Mouse (Mus musculus) spleen, postnatal 4 days (tissue): Measurements from ENCODE around the gene Fndc5.
A peak's percentile ranks its signal among the peaks of the same experiment; 100 is the strongest.

Experiments used
- DNase-seq, 2 experiments: peaks; one replicate each; pipeline ENCODE4 v3.0.0; 2022; ENCODE audit warnings: low spot score in 2 of 2

Gene Fndc5

GRCm38 (mm10) chr4:129136579-129137391 lies at the start of gene Fndc5:
TSS of gene Fndc5 (plus strand) at chr4:129136999.
- DNase-seq = peak in 1 of 2 experiments; percentile 67

- DNase-seq = no peak
Measured at GRCm38 (mm10) chr4:129087850-129088249, 48.9 kb upstream of the Fndc5 start.

- DNase-seq = peak in 1 of 2 experiments; percentile 56
Measured at GRCm38 (mm10) chr4:129095276-129095675, 41.5 kb upstream of the Fndc5 start.

- no peak for DNase-seq
Measured at GRCm38 (mm10) chr4:129097006-129097405, 39.8 kb upstream of the Fndc5 start.

- no peak for DNase-seq
Measured at GRCm38 (mm10) chr4:129102133-129102829, 34.5 kb upstream of the Fndc5 start.

GRCm38 (mm10) chr4:129105356-129105755 lies 31.4 kb upstream of the Fndc5 start, which contains the start of gene Tmem54:
TSS of gene Tmem54 (plus strand) at chr4:129105548.
- DNase-seq = no peak

- DNase-seq = no peak
Measured at GRCm38 (mm10) chr4:129106073-129106472, 30.7 kb upstream of the Fndc5 start.

GRCm38 (mm10) chr4:129107348-129107899 lies 29.4 kb upstream of the Fndc5 start:
- no peak for DNase-seq

- DNase-seq = no peak
Measured at GRCm38 (mm10) chr4:129108624-129109023, 28.2 kb upstream of the Fndc5 start.

GRCm38 (mm10) chr4:129110804-129111203 lies 26.0 kb upstream of the Fndc5 start:
- no peak for DNase-seq

GRCm38 (mm10) chr4:129111350-129111749 lies 25.4 kb upstream of the Fndc5 start:
- no peak for DNase-seq

GRCm38 (mm10) chr4:129112231-129112630 lies 24.6 kb upstream of the Fndc5 start:
- no peak for DNase-seq

- peak; percentile 70 to 88 for DNase-seq
Measured at GRCm38 (mm10) chr4:129113083-129113988, 23.5 kb upstream of the Fndc5 start.

GRCm38 (mm10) chr4:129116703-129117102 lies 20.1 kb upstream of the Fndc5 start:
- no peak for DNase-seq

- DNase-seq = no peak
Measured at GRCm38 (mm10) chr4:129117720-129118510, 18.9 kb upstream of the Fndc5 start.

- DNase-seq = no peak
Measured at GRCm38 (mm10) chr4:129119708-129120107, 17.1 kb upstream of the Fndc5 start.

- peak; percentile 62 to 87 for DNase-seq
Measured at GRCm38 (mm10) chr4:129120520-129121445, 16.0 kb upstream of the Fndc5 start.

GRCm38 (mm10) chr4:129121569-129122086 lies 15.2 kb upstream of the Fndc5 start, which contains the start of gene Hpca:
TSS of gene Hpca (minus strand) at chr4:129122036.
- no peak for DNase-seq

GRCm38 (mm10) chr4:129122107-129122506 lies 14.7 kb upstream of the Fndc5 start:
- DNase-seq = no peak
